Mouse (Mus musculus) small intestine, adult 2 months (tissue): ENCODE measurements at regions not wholly inside any gene's neighbourhood (a gene's known extent, or its start where the extent isn't known, plus 50 kb on each side); places are given as distances from the start of the nearest gene placed in this dataset.

Experiments
- CTCF ChIP-seq: fragments of 200-500 bp; IDR thresholded peaks from 2 replicates; pipeline ENCODE4 v1.5.1; 2012; ENCODE audit warnings: low read depth, mild to moderate bottlenecking, control low read depth, inconsistent platforms, low read length, moderate library complexity, mixed read lengths; ENCODE audit not compliant: insufficient replicate concordance, insufficient read length; ENCODE audit errors: extremely low read depth
- POLR2A ChIP-seq: fragments of 200-500 bp; IDR thresholded peaks from 2 replicates; pipeline ENCODE4 v1.6.1; 2012; ENCODE audit warnings: low read depth, mild to moderate bottlenecking, control low read depth, inconsistent platforms, low read length, moderate library complexity

DNA sequence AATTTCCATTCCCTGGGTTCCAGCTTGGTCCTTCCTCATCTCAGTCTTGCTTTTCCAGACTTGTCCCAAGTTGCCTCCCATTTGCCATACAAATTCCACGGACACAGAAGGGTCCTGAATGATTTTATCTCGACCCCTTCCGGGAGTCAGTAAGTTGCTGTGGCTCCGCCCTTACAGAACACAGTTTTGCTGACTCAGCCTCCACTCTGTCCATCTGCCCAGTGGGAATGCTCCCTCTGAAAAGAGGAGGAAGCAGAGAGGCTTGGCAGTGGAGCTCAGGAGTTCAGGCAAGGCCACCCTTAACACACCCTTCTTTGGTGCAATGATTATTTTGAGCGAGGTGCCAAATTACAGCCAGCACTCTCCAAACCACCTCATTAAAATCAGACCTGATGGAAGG is 213.9 kb upstream of the Prok2 start:
- TF ChIP-seq CTCF (no peak), POLR2A (no peak)
